Mouse (Mus musculus): Measurements from ENCODE around the gene Adgra3. TPM values are rescaled to one million over a fixed set of nuclear protein-coding genes. Genes with fewer than 3 reads are reported as not detected.

Adgra3 gene
- polyA plus RNA-seq, 1 experiment from 2014 or later: 36.7 TPM

GRCm38 (mm10) chr5:50045180-50045579 lies 13.6 kb downstream of the Adgra3 start:
- H3K9me3 ChIP-seq (replicated peaks; ENCODE audit: low read length): no peaks in the 10 kb centered on the region
- no peaks in the 10 kb centered on the region for H3K27me3 ChIP-seq (ENCODE audit: insufficient read depth, low read length)
- H3K4me3 ChIP-seq (replicated peaks; ENCODE audit: low read depth, low read length): no peak overlapping the region
- peaks cover 13% of the 10 kb centered on the region; the same call in 1 of the 2 replicates for H3K4me1 ChIP-seq (replicated peaks; ENCODE audit: insufficient read depth, low read length)
- no peaks in the 10 kb centered on the region for H3K36me3 ChIP-seq (ENCODE audit: insufficient read depth, low read length)
- H3K27ac ChIP-seq: no peak overlapping the region
- no peak for TF ChIP-seq CTCF (IDR thresholded peaks at IDR 0.05; ENCODE audit: low read depth)
- WGBS: 85% methylated on average over 6 of the region's 6 CpGs
- DNase-seq (ENCODE audit: low spot score): no peak
- no peak for ATAC-seq (replicated peaks; ENCODE audit: low FRiP score, low read depth)
- H3K4me2 ChIP-seq (ENCODE audit: low read length): no peak overlapping the region
- H3K9ac ChIP-seq (ENCODE audit: low read depth, low read length): no peak overlapping the region

GRCm38 (mm10) chr5:50043677-50044076 lies 15.1 kb downstream of the Adgra3 start:
- 75% methylated on average over 4 of the region's 4 CpGs for WGBS
- TF ChIP-seq CTCF (IDR thresholded peaks at IDR 0.05; ENCODE audit: low read depth): no peak
- H3K4me1 ChIP-seq (replicated peaks; ENCODE audit: insufficient read depth, low read length): peaks cover 14% of the 10 kb centered on the region
- H3K9ac ChIP-seq (ENCODE audit: low read depth, low read length): no peak overlapping the region
- DNase-seq (ENCODE audit: low spot score) (no peak), ATAC-seq (replicated peaks; ENCODE audit: low FRiP score, low read depth) (no peak)
- H3K36me3 ChIP-seq (ENCODE audit: insufficient read depth, low read length): no peaks in the 10 kb centered on the region
- no peak overlapping the region for H3K27ac ChIP-seq
- no peak overlapping the region for H3K4me3 ChIP-seq (replicated peaks; ENCODE audit: low read depth, low read length)
- no peaks in the 10 kb centered on the region for H3K9me3 ChIP-seq (replicated peaks; ENCODE audit: low read length)
- H3K27me3 ChIP-seq (ENCODE audit: insufficient read depth, low read length): no peaks in the 10 kb centered on the region
- H3K4me2 ChIP-seq (ENCODE audit: low read length): no peak overlapping the region

GRCm38 (mm10) chr5:50042274-50042943 lies 16.4 kb downstream of the Adgra3 start:
- Histone ChIP-seq H3K4me2 (ENCODE audit: low read length) (no peak overlapping the region), H3K9me3 (replicated peaks; ENCODE audit: low read length) (no peaks in the 10 kb centered on the region), H3K4me1 (replicated peaks; ENCODE audit: insufficient read depth, low read length) (peaks cover 15% of the 10 kb centered on the region), H3K27ac (no peak overlapping the region), H3K27me3 (ENCODE audit: insufficient read depth, low read length) (no peaks in the 10 kb centered on the region), H3K4me3 (replicated peaks; ENCODE audit: low read depth, low read length) (no peak overlapping the region), H3K36me3 (ENCODE audit: insufficient read depth, low read length) (no peaks in the 10 kb centered on the region), H3K9ac (ENCODE audit: low read depth, low read length) (no peak overlapping the region)
- ATAC-seq (replicated peaks; ENCODE audit: low FRiP score, low read depth): no peak
- no peak for TF ChIP-seq CTCF (IDR thresholded peaks at IDR 0.05; ENCODE audit: low read depth)
- DNase-seq (ENCODE audit: low spot score): no peak
- 34% methylated on average over 7 of the region's 7 CpGs for WGBS

- WGBS: 55% methylated on average over 6 of the region's 6 CpGs
- no peak for DNase-seq (ENCODE audit: low spot score)
- Histone ChIP-seq H3K9ac (ENCODE audit: low read depth, low read length) (no peak overlapping the region), H3K27ac (no peak overlapping the region), H3K4me2 (ENCODE audit: low read length) (no peak overlapping the region), H3K27me3 (ENCODE audit: insufficient read depth, low read length) (no peaks in the 10 kb centered on the region), H3K9me3 (replicated peaks; ENCODE audit: low read length) (no peaks in the 10 kb centered on the region), H3K4me3 (replicated peaks; ENCODE audit: low read depth, low read length) (no peak overlapping the region), H3K36me3 (ENCODE audit: insufficient read depth, low read length) (no peaks in the 10 kb centered on the region), H3K4me1 (replicated peaks; ENCODE audit: insufficient read depth, low read length) (peaks cover 38% of the 10 kb centered on the region)
- ATAC-seq (replicated peaks; ENCODE audit: low FRiP score, low read depth): no peak
- no peak for TF ChIP-seq CTCF (IDR thresholded peaks at IDR 0.05; ENCODE audit: low read depth)
These were observed 19.3 kb downstream of the Adgra3 start for GRCm38 (mm10) chr5:50039521-50039920.

- 0 out of 2 replicates have a peak overlapping the region, but pooled peaks have one; percentile 0 for H3K4me2 ChIP-seq (ENCODE audit: low read length)
These were observed 21.1 kb downstream of the Adgra3 start for GRCm38 (mm10) chr5:50037666-50038065.

GRCm38 (mm10) chr5:50034900-50035514 lies 23.8 kb downstream of the Adgra3 start:
- Histone ChIP-seq H3K27me3 (ENCODE audit: insufficient read depth, low read length) (no peaks in the 10 kb centered on the region), H3K9me3 (replicated peaks; ENCODE audit: low read length) (no peaks in the 10 kb centered on the region), H3K9ac (ENCODE audit: low read depth, low read length) (no peak overlapping the region), H3K36me3 (ENCODE audit: insufficient read depth, low read length) (no peaks in the 10 kb centered on the region), H3K4me2 (ENCODE audit: low read length) (no peak overlapping the region), H3K27ac (peak overlapping the region; percentile 81), H3K4me3 (replicated peaks; ENCODE audit: low read depth, low read length) (no peak overlapping the region), H3K4me1 (replicated peaks; ENCODE audit: insufficient read depth, low read length) (peaks cover 52% of the 10 kb centered on the region)
- peak; percentile 50 for DNase-seq (ENCODE audit: low spot score)
- TF ChIP-seq CTCF (IDR thresholded peaks at IDR 0.05; ENCODE audit: low read depth): no peak
- 59% methylated on average over 8 of the region's 8 CpGs for WGBS
- ATAC-seq (replicated peaks; ENCODE audit: low FRiP score, low read depth): peak; percentile 79

More at GRCm38 (mm10) chr5:50037666-50038065, 21.1 kb downstream of the Adgra3 start:
- Histone ChIP-seq H3K4me3 (replicated peaks; ENCODE audit: low read depth, low read length) (no peak overlapping the region), H3K9me3 (replicated peaks; ENCODE audit: low read length) (no peaks in the 10 kb centered on the region), H3K9ac (ENCODE audit: low read depth, low read length) (no peak overlapping the region), H3K36me3 (ENCODE audit: insufficient read depth, low read length) (no peaks in the 10 kb centered on the region), H3K27ac (peak overlapping the region; percentile 62), H3K4me1 (replicated peaks; ENCODE audit: insufficient read depth, low read length) (peaks cover 45% of the 10 kb centered on the region), H3K27me3 (ENCODE audit: insufficient read depth, low read length) (no peaks in the 10 kb centered on the region)
- ATAC-seq (replicated peaks; ENCODE audit: low FRiP score, low read depth): no peak
- TF ChIP-seq CTCF (IDR thresholded peaks at IDR 0.05; ENCODE audit: low read depth): no peak
- peak; percentile 22 for DNase-seq (ENCODE audit: low spot score)
- 21% methylated on average over 8 of the region's 8 CpGs for WGBS

All from kidney, postnatal 0 days (tissue).